Mouse (Mus musculus) forebrain, embryonic 11.5 days (tissue): ENCODE results near the gene Itprid1. TPM values are rescaled to one million over a fixed set of nuclear protein-coding genes. Genes with fewer than 3 reads are reported as not detected.
A peak's percentile ranks its signal among the peaks of the same experiment; 100 is the strongest.

Experiments
- ATAC-seq: fragments of 200-750 bp; cut with Nextera tagmentation; replicated peaks from 2 replicates; pipeline ENCODE4 v1.8.0; 2017; ENCODE audit warnings: moderate TSS enrichment; ENCODE audit not compliant: low FRiP score
- DNase-seq: peaks from one replicate; pipeline ENCODE4 v3.0.0-alpha.2; 2017; ENCODE audit warnings: low spot score
- H3K27ac ChIP-seq: fragments of 300-500 bp; sonication (generic); 2 replicates; pipeline ENCODE4 v1.5.1; 2014; ENCODE audit warnings: low read depth, low read length
- H3K27me3 ChIP-seq: fragments of 300-500 bp; sonication (generic); 2 replicates; pipeline ENCODE4 v1.6.1; 2014; ENCODE audit warnings: mild to moderate bottlenecking, low read length, mixed read lengths; ENCODE audit not compliant: control insufficient read depth, insufficient read depth
- H3K36me3 ChIP-seq: fragments of 300-500 bp; sonication (generic); 2 replicates; pipeline ENCODE4 v1.6.1; 2014; ENCODE audit warnings: mild to moderate bottlenecking, low read length, moderate library complexity, mixed read lengths; ENCODE audit not compliant: control insufficient read depth, insufficient read depth
- H3K4me1 ChIP-seq: fragments of 300-500 bp; sonication (generic); replicated peaks from 2 replicates; pipeline ENCODE4 v1.6.1; 2014; ENCODE audit warnings: low read length, mixed read lengths; ENCODE audit not compliant: control insufficient read depth, insufficient read depth
- H3K4me2 ChIP-seq: fragments of 300-500 bp; sonication (generic); 2 replicates; pipeline ENCODE4 v1.6.1; 2014; ENCODE audit warnings: low read depth, mild to moderate bottlenecking, low read length, moderate library complexity, mixed read lengths; ENCODE audit not compliant: severe bottlenecking
- H3K4me3 ChIP-seq: fragments of 300-500 bp; sonication (generic); 2 replicates; pipeline ENCODE4 v1.5.1; 2014; ENCODE audit warnings: low read depth, low read length
- H3K9ac ChIP-seq: fragments of 300-500 bp; sonication (generic); 2 replicates; pipeline ENCODE4 v1.6.1; 2014; ENCODE audit warnings: low read length
- H3K9me3 ChIP-seq: fragments of 300-500 bp; sonication (generic); 2 replicates; pipeline ENCODE4 v1.6.1; 2016; ENCODE audit warnings: low read length, mixed read lengths; ENCODE audit not compliant: control insufficient read depth
- WGBS: fragments of 180-500 bp; shearing (Covaris S2); extraction: QIAGEN DNeasy Blood & Tissue Kit; methylation state at CpG from one replicate; pipeline ENCODE4 v1.1.7; 2014; 5-methylcytosine and 5-hydroxymethylcytosine counted together
- polyA plus RNA-seq: library from polyadenylated mRNA; unstranded; fragments of >200 nt; fragmentation: Nextera tagmentation; extraction: Ambion mirVana; gene quantifications from 2 replicates; pipeline ENCODE4 v1.2.1, GENCODE M21; 2014

Itprid1 gene
- polyA plus RNA-seq = 0.13 TPM in 1 of 2 replicates, not detected in the other

DNA sequence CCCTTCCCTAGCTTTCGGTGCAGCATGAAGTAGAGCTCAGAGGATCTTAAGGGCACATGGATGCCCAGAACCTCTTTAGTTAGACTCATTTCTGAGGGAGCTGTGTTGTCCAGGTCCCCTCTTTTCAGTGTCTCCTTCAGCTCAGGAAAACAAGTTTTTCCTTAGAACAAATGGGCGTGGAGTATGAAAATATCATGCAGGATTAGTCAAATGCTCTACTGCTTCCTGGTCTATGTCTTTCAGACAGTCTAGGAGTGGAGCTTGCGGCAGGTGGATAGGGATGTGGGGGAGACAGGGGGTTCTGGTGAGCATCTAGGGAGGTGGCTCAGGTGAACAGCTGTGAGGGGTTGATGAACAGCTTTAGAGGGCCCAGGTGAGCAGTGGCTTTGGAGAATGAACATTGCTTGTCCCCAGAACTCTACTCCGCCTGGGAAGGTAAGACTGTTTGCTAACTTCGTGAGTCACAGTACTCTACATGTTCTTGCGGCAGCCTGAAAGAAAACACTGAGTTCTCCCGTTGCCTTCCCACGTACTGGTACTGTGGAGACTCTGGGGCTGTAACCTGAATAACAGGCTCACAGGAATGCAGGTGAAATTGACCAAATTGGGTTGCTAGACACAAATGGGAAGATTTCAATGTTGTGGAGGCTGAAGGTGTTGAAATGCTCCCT, at the start of gene Itprid1:
Itprid1 (plus strand) TSS at position 246 of the 671 bp plus-strand sequence.
- no peak for ATAC-seq
- 84% methylated on average over 8 of the region's 8 CpGs for WGBS
- H3K36me3 ChIP-seq = no peaks in the 10 kb centered on the region

DNA sequence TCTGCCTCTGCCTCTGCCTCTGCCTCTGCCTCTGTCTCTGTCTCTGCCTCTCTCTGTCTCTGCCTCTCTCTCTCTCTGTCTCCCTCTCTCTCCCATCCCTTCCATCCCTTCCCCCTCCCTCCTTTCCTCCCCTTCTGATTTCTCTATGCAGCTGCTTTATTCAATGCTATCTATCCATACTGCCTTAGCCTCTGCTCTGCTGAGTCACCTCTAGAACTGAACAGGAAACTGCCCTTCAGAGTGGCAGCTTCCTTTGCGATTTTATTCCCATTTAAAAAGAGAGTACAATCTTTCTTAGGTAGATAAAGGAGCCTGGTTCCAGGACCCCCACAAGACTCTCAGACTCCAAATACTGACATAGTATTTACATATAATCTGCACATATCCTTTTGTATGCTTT, 47.1 kb upstream of the Itprid1 start:
- Histone ChIP-seq H3K4me1 (peaks cover 8% of the 10 kb centered on the region; the same call in 1 of the 2 replicates), H3K36me3 (no peaks in the 10 kb centered on the region), H3K27ac (no peak overlapping the region), H3K27me3 (no peaks in the 10 kb centered on the region), H3K9ac (no peak overlapping the region), H3K4me2 (no peak overlapping the region), H3K9me3 (no peaks in the 10 kb centered on the region), H3K4me3 (no peak overlapping the region)
- DNase-seq (no peak), ATAC-seq (no peak)
- WGBS = 88% methylated on average over 1 of the region's 1 CpGs

More for the DNA sequence above, at the start of gene Itprid1:
- H3K4me1 ChIP-seq = no peaks in the 10 kb centered on the region
- H3K4me3 ChIP-seq = no peak within 1 kb of the TSS
- no peak for DNase-seq
- no peak within 1 kb of the TSS for H3K27ac ChIP-seq
- H3K4me2 ChIP-seq = no peak within 1 kb of the TSS
- no peaks in the 10 kb centered on the region for H3K9me3 ChIP-seq
- H3K9ac ChIP-seq = no peak within 1 kb of the TSS
- H3K27me3 ChIP-seq = no peaks in the 10 kb centered on the region

DNA sequence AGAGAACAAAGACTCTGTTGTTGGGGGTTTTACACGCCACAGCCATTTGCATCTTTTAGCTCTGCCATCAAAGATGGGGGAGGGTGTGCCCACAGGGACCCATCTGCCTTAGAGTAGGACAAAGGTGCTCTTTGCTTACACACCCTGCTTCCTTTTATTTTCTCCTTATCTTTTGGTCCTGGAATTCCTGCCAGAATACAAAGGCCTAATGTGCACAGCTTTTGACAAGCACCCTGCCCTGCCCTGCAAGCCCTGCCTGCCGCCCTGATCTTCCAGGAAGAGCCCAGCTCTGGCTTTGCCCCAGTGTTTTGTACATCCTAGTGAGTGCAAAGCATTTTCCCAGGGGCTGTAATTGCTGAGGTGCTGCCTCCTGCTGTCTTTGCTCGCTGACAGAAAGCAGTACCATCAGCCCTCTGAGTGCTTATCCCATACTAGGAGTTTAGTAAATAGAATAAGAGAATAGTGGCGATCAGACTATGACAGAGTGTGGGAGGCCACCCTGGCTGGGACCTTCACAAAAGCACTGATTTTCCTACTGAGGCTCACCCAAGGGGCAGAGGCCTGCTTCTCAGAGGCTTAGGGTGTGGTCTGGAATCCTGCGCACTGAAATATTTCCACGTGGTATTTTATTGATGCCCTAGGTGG, 44.7 kb upstream of the Itprid1 start:
- Histone ChIP-seq H3K9me3 (no peaks in the 10 kb centered on the region), H3K36me3 (no peaks in the 10 kb centered on the region), H3K27me3 (no peaks in the 10 kb centered on the region), H3K27ac (peak overlapping the region; percentile 84), H3K4me1 (peaks cover 8% of the 10 kb centered on the region; the same call in 1 of the 2 replicates), H3K4me3 (no peak overlapping the region), H3K4me2 (peak overlapping the region; percentile 21; the same call in 1 of the 2 replicates), H3K9ac (peak overlapping the region; percentile 32)
- 7% methylated on average over 6 of the region's 6 CpGs for WGBS
- DNase-seq (peak; percentile 56), ATAC-seq (peak; percentile 84)

DNA sequence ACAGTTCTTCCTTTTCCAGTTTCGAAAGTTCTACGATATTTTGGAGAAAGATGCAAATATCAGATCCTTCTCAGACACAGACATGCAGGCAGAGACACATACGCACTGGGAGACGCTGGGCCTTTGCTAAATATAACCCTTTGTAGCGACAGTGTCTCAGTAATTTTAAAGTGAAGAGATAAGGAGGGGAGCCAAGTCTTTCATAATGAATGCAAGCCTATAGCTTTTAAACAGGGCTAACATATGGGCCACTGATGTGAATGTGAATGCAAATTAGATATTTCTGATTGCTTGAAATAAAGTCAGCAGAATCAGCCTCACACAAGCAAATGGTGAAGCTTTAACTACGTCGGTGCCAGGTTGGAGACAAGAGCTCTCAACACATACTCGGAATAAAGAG, 44.2 kb upstream of the Itprid1 start:
- H3K9me3 ChIP-seq = no peaks in the 10 kb centered on the region
- ATAC-seq (peak; percentile 13; the same call in 1 of the 2 replicates), DNase-seq (no peak)
- peak overlapping the region; percentile 84 for H3K27ac ChIP-seq
- H3K9ac ChIP-seq = peak overlapping the region; percentile 32; the same call in 1 of the 2 replicates
- H3K27me3 ChIP-seq = no peaks in the 10 kb centered on the region
- no peaks in the 10 kb centered on the region for H3K36me3 ChIP-seq
- peaks cover 8% of the 10 kb centered on the region; the same call in 1 of the 2 replicates for H3K4me1 ChIP-seq
- H3K4me3 ChIP-seq = no peak overlapping the region
- H3K4me2 ChIP-seq = no peak overlapping the region
- 43% methylated on average over 8 of the region's 8 CpGs for WGBS

DNA sequence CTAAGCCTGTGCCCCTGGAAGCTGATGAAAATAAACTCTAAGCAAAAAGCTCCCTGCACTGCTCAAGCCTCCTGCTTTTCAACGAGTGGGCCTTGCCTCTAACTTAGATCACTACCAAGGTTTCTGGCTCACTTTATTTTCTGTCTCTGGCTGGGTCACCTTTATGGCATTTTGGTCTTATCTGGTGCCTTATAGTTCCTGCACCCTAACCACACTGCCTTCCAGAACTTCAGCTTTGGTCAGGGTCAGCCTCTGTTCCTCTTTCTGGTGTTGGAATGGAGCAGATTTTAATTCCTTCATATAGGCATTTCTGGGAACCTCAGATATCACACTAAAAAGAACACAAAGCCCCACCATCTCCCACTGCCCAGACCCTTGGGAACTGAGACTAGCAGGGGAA, 34.0 kb upstream of the Itprid1 start:
- 71% methylated on average over 1 of the region's 1 CpGs for WGBS
- H3K4me2 ChIP-seq = no peak overlapping the region
- ATAC-seq = no peak
- DNase-seq = no peak
- no peak overlapping the region for H3K9ac ChIP-seq
- no peaks in the 10 kb centered on the region for H3K36me3 ChIP-seq
- no peaks in the 10 kb centered on the region for H3K9me3 ChIP-seq
- H3K27me3 ChIP-seq = no peaks in the 10 kb centered on the region
- H3K4me1 ChIP-seq = no peaks in the 10 kb centered on the region
- H3K4me3 ChIP-seq = no peak overlapping the region
- H3K27ac ChIP-seq = no peak overlapping the region

DNA sequence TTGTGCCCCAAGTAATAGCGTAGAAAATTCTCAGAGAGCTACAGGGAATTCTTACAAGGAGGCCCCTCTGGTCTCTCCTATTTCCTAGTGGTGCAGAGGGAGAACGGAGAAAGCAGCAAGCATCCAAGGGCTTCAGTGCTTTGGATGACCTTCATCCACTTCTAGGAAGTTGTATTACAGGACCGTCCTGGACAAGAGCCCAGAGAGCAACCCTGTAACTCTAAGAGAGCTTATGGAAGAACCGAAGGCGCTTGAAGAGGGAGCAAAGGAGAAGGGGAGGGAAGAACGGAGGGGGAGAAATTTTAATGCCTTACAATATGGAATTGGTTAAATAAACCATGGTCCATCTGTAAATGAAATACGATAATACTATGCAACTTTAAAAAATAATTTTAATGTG, 33.3 kb upstream of the Itprid1 start:
- no peak overlapping the region; the same call in 1 of the 2 replicates for H3K9ac ChIP-seq

DNA sequence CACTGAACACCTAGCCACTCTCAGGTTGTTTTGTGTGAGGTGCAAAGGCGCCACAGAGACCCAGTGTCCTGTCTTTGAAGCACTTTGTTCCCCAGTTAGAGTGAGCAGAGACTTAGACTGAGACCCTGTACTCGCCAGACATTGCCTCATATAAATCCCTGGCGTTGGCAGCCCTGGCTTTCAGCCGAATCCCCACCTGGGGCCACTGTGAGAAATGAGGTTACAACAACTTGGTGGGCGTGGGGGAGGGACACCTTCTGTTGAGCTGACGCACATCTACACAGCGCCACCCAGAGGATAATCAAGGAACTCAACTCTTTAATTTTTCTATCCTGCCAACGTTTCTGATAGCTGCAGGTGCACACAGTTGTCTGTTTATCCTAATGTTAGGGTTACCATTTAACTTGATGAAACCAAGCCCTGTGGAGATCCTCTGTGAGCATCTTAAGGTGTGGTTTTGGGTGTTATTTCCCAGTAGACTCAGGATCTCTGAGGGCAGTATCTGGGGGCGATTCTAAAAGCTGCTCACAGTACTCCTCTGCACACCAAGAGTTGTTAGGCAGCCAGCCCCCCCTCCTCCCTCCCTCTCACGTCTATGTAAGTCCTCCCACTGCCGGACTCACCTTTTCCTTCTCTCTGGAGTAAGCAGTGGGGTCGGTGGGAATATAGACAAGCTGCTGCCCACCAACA, 32.6 kb upstream of the Itprid1 start:
- Histone ChIP-seq H3K4me1 (no peaks in the 10 kb centered on the region), H3K36me3 (no peaks in the 10 kb centered on the region), H3K4me2 (no peak overlapping the region), H3K9me3 (no peaks in the 10 kb centered on the region), H3K9ac (no peak overlapping the region), H3K27ac (no peak overlapping the region), H3K4me3 (no peak overlapping the region), H3K27me3 (no peaks in the 10 kb centered on the region)
- WGBS = 32% methylated on average over 12 of the region's 12 CpGs
- ATAC-seq (peak; percentile 66; the same call in 1 of the 2 replicates), DNase-seq (peak; percentile 75)

More for the DNA sequence above, 33.3 kb upstream of the Itprid1 start:
- DNase-seq (no peak), ATAC-seq (no peak)
- H3K4me2 ChIP-seq = no peak overlapping the region
- no peak overlapping the region for H3K27ac ChIP-seq
- WGBS = 85% methylated on average over 7 of the region's 7 CpGs
- no peaks in the 10 kb centered on the region for H3K9me3 ChIP-seq
- no peak overlapping the region for H3K4me3 ChIP-seq
- no peaks in the 10 kb centered on the region for H3K36me3 ChIP-seq
- H3K27me3 ChIP-seq = no peaks in the 10 kb centered on the region
- H3K4me1 ChIP-seq = no peaks in the 10 kb centered on the region

DNA sequence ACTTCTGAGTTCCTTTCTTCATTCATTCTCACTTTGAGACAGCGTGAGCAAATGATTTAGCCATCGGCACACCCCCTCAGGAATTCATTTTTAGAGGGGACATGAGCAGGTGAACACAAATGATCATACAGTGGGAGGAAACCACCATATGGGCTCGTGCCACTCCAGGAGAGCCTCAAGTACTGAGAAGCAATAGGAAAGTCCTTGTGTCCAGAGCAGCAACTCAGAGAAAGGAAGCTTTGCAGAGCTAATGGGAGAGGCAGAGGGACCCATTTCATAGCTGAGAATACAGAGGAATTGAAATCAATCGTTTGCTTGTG, 32.1 kb upstream of the Itprid1 start:
- WGBS = 86% methylated on average over 4 of the region's 4 CpGs
- no peak overlapping the region for H3K4me3 ChIP-seq
- no peak for DNase-seq
- no peaks in the 10 kb centered on the region for H3K27me3 ChIP-seq
- no peak overlapping the region for H3K9ac ChIP-seq
- H3K27ac ChIP-seq = no peak overlapping the region
- no peak for ATAC-seq
- H3K4me1 ChIP-seq = no peaks in the 10 kb centered on the region
- H3K9me3 ChIP-seq = no peaks in the 10 kb centered on the region
- H3K4me2 ChIP-seq = no peak overlapping the region
- H3K36me3 ChIP-seq = no peaks in the 10 kb centered on the region
